Mouse (Mus musculus) liver, adult 2 months (tissue): ENCODE data around the gene Dgat2.

Experiments
- CTCF ChIP-seq: fragments of 200-500 bp; IDR thresholded peaks from 2 replicates; pipeline ENCODE4 v1.5.1; 2011; ENCODE audit warnings: low read depth, low read length, control low read depth
- POLR2A ChIP-seq: fragments of 200-500 bp; IDR thresholded peaks from 2 replicates; pipeline ENCODE4 v1.6.1; 2011; ENCODE audit warnings: low read length, control low read depth; ENCODE audit not compliant: insufficient read depth; ENCODE audit errors: extremely low read depth

GRCm38 (mm10) chr7:99225421-99225820 is 42.9 kb upstream of the Dgat2 start:
- no peak for TF ChIP-seq CTCF
- no peak for TF ChIP-seq POLR2A
